Mouse (Mus musculus): ENCODE data around the gene Arl8a.

GRCm38 (mm10) chr1:135182975-135183374 lies 36.4 kb downstream of the Arl8a start:
- TF ChIP-seq TAL1 (IDR thresholded peaks at IDR 0.05; ENCODE audit: low read length) (no peak), GATA1 (IDR thresholded peaks at IDR 0.05; ENCODE audit: low read length) (no peak)
